Mouse (Mus musculus) stomach, embryonic 16.5 days (tissue): Measurements from ENCODE around the gene Ddit4. TPM values are rescaled to one million over a fixed set of nuclear protein-coding genes. Genes with fewer than 3 reads are reported as not detected.

Experiments
- ATAC-seq: fragments of 200-750 bp; cut with Nextera tagmentation; 2 replicates; pipeline ENCODE4 v1.8.0; 2017; ENCODE audit warnings: moderate number of reproducible peaks, moderate TSS enrichment; ENCODE audit not compliant: insufficient read depth, low FRiP score
- H3K27ac ChIP-seq: fragments of 300-500 bp; sonication (generic); 2 replicates; pipeline ENCODE4 v1.5.1; 2014; ENCODE audit warnings: low read length
- H3K27me3 ChIP-seq: fragments of 300-500 bp; sonication (generic); 2 replicates; pipeline ENCODE4 v1.6.1; 2014; ENCODE audit warnings: low read length, control low read depth, mixed read lengths; ENCODE audit not compliant: control insufficient read depth, insufficient read depth
- H3K36me3 ChIP-seq: fragments of 300-500 bp; sonication (generic); 2 replicates; pipeline ENCODE4 v1.6.1; 2014; ENCODE audit warnings: low read length; ENCODE audit not compliant: control insufficient read depth, insufficient read depth
- H3K4me1 ChIP-seq: fragments of 300-500 bp; sonication (generic); 2 replicates; pipeline ENCODE4 v1.6.1; 2014; ENCODE audit warnings: low read length, control low read depth, mixed read lengths; ENCODE audit not compliant: control insufficient read depth, insufficient read depth
- H3K4me2 ChIP-seq: fragments of 300-500 bp; sonication (generic); 2 replicates; pipeline ENCODE4 v1.6.1; 2014; ENCODE audit warnings: low read depth, low read length, mixed read lengths
- H3K4me3 ChIP-seq: fragments of 300-500 bp; sonication (generic); replicated peaks from 2 replicates; pipeline ENCODE4 v1.5.1; 2014; ENCODE audit warnings: mild to moderate bottlenecking, low read length
- H3K9ac ChIP-seq: fragments of 300-500 bp; sonication (generic); 2 replicates; pipeline ENCODE4 v1.6.1; 2014; ENCODE audit warnings: low read length
- H3K9me3 ChIP-seq: fragments of 300-500 bp; sonication (generic); replicated peaks from 2 replicates; pipeline ENCODE4 v1.6.1; 2016; ENCODE audit warnings: low read length, control low read depth; ENCODE audit not compliant: control insufficient read depth
- WGBS: fragments of 180-500 bp; shearing (Covaris S2); extraction: QIAGEN DNeasy Blood & Tissue Kit; methylation state at CpG from one replicate; pipeline ENCODE4 v1.1.7; 2014; 5-methylcytosine and 5-hydroxymethylcytosine counted together
- polyA plus RNA-seq: library from polyadenylated mRNA; unstranded; fragments of >200 nt; fragmentation: Nextera tagmentation; extraction: Ambion mirVana; gene quantifications from 2 replicates; pipeline ENCODE4 v1.2.1, GENCODE M21; 2015

Gene Ddit4
- polyA plus RNA-seq, 1 experiment from 2014 or later, result 34.8 TPM

- no peaks in the 10 kb centered on the region for H3K9me3 ChIP-seq
- H3K27ac ChIP-seq, result 0 out of 2 replicates have a peak overlapping the region, but pooled peaks have one; percentile 48
- H3K9ac ChIP-seq, result no peak overlapping the region
- H3K4me2 ChIP-seq, result no peak overlapping the region
- H3K36me3 ChIP-seq, result peaks cover 9% of the 10 kb centered on the region; the same call in 1 of the 2 replicates
- no peaks in the 10 kb centered on the region for H3K27me3 ChIP-seq
- 88% methylated on average over 12 of the region's 12 CpGs for WGBS
- H3K4me1 ChIP-seq, result peaks cover 20% of the 10 kb centered on the region
- no peak overlapping the region for H3K4me3 ChIP-seq
- no peak for ATAC-seq
These were observed 30.8 kb upstream of the Ddit4 start for GRCm38 (mm10) chr10:59982379-59982873.

DNA sequence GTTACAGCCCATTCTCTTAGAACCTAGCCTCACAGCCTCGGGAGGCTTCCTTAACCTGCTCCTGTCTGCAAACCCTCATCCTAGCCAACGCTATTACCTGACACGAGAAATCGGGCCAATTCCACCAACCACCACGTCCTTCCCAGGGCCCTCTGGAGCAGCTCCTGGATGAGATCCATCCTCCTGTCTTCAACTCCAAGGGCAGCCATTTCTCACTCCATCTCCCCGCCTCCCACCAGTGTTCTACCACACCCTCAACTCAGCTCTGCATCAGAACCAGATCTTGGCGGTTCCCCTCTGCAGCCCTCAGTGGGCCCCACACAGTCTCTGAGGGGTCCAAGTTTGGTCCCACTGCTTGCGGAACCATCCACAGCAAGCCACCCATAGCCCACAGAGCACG lies 30.2 kb upstream of the Ddit4 start:
- WGBS, result 70% methylated on average over 9 of the region's 9 CpGs
- Histone ChIP-seq H3K27me3 (no peaks in the 10 kb centered on the region), H3K27ac (peak overlapping the region; percentile 48; the same call in 1 of the 2 replicates)

DNA sequence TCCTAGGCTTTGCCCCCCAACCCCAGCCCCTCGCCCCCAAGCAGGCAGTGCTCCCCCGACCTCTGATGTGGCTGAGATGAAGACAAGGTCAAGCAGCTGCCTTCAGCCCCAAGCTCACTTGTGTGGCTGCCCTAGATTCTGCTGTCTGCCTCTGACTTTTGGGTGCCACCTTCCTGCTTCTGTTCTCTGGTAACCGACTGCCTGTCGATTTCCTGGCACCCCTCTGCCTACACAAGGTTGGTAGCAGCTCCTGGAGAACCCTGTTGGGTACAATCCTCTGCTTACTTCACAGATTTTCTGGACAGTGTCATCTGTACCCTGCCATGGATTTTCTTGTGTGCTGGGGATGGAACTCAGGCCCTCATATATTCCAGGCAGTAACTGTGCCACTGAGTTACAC lies 29.7 kb upstream of the Ddit4 start:
- H3K4me2 ChIP-seq, result no peak overlapping the region
- peak overlapping the region; percentile 48 for H3K27ac ChIP-seq
- H3K4me3 ChIP-seq, result no peak overlapping the region
- no peak overlapping the region for H3K9ac ChIP-seq
- no peaks in the 10 kb centered on the region for H3K9me3 ChIP-seq
- H3K4me1 ChIP-seq, result peaks cover 20% of the 10 kb centered on the region
- H3K27me3 ChIP-seq, result no peaks in the 10 kb centered on the region
- WGBS, result 71% methylated on average over 4 of the region's 4 CpGs
- H3K36me3 ChIP-seq, result peaks cover 4% of the 10 kb centered on the region; the same call in 1 of the 2 replicates
- no peak for ATAC-seq

More for the DNA sequence above, 30.2 kb upstream of the Ddit4 start:
- no peak for ATAC-seq
- no peaks in the 10 kb centered on the region for H3K9me3 ChIP-seq
- H3K4me1 ChIP-seq, result peaks cover 20% of the 10 kb centered on the region
- no peak overlapping the region for H3K9ac ChIP-seq
- H3K36me3 ChIP-seq, result peaks cover 4% of the 10 kb centered on the region; the same call in 1 of the 2 replicates
- no peak overlapping the region for H3K4me2 ChIP-seq
- no peak overlapping the region for H3K4me3 ChIP-seq

- Histone ChIP-seq H3K4me3 (no peak overlapping the region), H3K4me1 (peaks cover 20% of the 10 kb centered on the region), H3K36me3 (0 out of 2 replicates have a peak, but pooled peaks cover 1% of the 10 kb centered on the region), H3K9ac (no peak overlapping the region), H3K9me3 (no peaks in the 10 kb centered on the region), H3K27me3 (no peaks in the 10 kb centered on the region), H3K27ac (no peak overlapping the region), H3K4me2 (no peak overlapping the region)
- no peak for ATAC-seq
- WGBS, result 82% methylated on average over 6 of the region's 6 CpGs
These were observed 29.2 kb upstream of the Ddit4 start for GRCm38 (mm10) chr10:59980815-59981244.

GRCm38 (mm10) chr10:59978873-59979743 lies 27.5 kb upstream of the Ddit4 start:
- ATAC-seq, result peak; percentile 81

GRCm38 (mm10) chr10:59978401-59978800 lies 26.8 kb upstream of the Ddit4 start:
- Histone ChIP-seq H3K27ac (peak overlapping the region; percentile 82), H3K4me1 (peaks cover 37% of the 10 kb centered on the region), H3K9ac (peak overlapping the region; percentile 57), H3K36me3 (no peaks in the 10 kb centered on the region), H3K27me3 (no peaks in the 10 kb centered on the region), H3K4me2 (peak overlapping the region; percentile 28; the same call in 1 of the 2 replicates), H3K9me3 (no peaks in the 10 kb centered on the region), H3K4me3 (no peak overlapping the region)
- WGBS, result 47% methylated on average over 2 of the region's 2 CpGs
- no peak for ATAC-seq

More at GRCm38 (mm10) chr10:59978873-59979743, 27.5 kb upstream of the Ddit4 start:
- Histone ChIP-seq H3K4me2 (peak overlapping the region; percentile 28), H3K27me3 (no peaks in the 10 kb centered on the region), H3K4me3 (no peak overlapping the region), H3K9ac (peak overlapping the region; percentile 57), H3K36me3 (no peaks in the 10 kb centered on the region), H3K4me1 (peaks cover 30% of the 10 kb centered on the region), H3K27ac (peak overlapping the region; percentile 82), H3K9me3 (no peaks in the 10 kb centered on the region)
- WGBS, result 22% methylated on average over 11 of the region's 11 CpGs

DNA sequence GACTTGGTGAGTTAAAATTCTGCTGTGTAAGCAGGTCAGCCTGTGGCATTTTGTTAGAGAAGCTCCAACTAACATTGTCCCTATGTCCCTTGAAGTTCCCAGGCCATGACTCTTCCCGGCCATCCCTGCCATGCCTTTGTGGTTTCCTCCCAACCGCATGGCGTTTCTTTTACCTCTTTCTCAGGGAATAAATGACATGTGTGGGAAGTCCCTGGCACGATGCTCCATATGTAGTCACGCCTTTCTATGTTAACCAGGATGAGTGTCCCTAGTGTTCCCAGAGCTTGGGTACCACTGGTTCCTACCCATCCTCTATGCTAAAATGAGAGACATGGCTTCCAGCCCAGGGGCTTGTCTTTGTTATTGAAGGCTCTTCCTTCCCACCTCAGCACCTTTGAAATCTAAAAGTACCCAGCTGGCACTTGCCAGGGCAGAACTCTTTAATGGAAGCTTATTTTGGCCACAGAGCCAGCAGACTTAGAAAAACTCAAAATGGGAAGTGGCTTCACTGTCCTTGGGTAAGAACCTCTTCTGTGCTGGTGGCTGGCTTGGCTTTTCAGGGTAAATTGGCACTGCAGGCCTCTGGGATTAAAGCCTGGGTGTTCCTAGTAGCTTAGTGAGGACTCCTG lies 26.2 kb upstream of the Ddit4 start:
- H3K36me3 ChIP-seq, result no peaks in the 10 kb centered on the region
- H3K9ac ChIP-seq, result peak overlapping the region; percentile 57; the same call in 1 of the 2 replicates
- peaks cover 39% of the 10 kb centered on the region for H3K4me1 ChIP-seq
- H3K27ac ChIP-seq, result peak overlapping the region; percentile 82
- no peak overlapping the region for H3K4me2 ChIP-seq
- ATAC-seq, result no peak
- H3K27me3 ChIP-seq, result no peaks in the 10 kb centered on the region
- H3K9me3 ChIP-seq, result no peaks in the 10 kb centered on the region
- 90% methylated on average over 5 of the region's 5 CpGs for WGBS
- H3K4me3 ChIP-seq, result no peak overlapping the region

- H3K4me2 ChIP-seq, result no peak overlapping the region
- no peaks in the 10 kb centered on the region for H3K9me3 ChIP-seq
- no peak overlapping the region for H3K27ac ChIP-seq
- H3K36me3 ChIP-seq, result no peaks in the 10 kb centered on the region
- no peak overlapping the region for H3K4me3 ChIP-seq
- no peak overlapping the region for H3K9ac ChIP-seq
- peaks cover 39% of the 10 kb centered on the region for H3K4me1 ChIP-seq
- 63% methylated on average over 2 of the region's 4 CpGs for WGBS
- ATAC-seq, result no peak
- no peaks in the 10 kb centered on the region for H3K27me3 ChIP-seq
These were observed 25.5 kb upstream of the Ddit4 start for GRCm38 (mm10) chr10:59977141-59977540.

DNA sequence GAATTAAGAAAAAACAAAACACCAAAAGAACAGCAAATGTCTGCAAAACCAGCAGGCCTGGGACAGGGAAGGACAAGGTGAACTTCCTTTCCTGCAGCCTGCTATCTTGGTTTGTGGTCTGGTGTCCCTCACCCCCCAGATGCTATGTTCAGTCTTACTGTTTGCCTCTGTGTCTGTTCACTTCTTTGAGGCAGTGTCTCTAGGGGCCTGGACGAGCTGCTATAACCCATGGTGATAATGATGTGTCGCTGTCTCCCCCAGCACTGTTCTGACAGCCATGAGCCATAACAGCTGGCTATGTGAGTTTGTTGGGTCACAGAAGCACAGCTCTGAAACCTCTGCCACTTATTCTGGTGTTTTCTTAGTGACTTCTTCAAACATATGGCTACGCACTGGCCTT lies 23.2 kb upstream of the Ddit4 start:
- Histone ChIP-seq H3K9ac (peak overlapping the region; percentile 38; the same call in 1 of the 2 replicates), H3K4me1 (peaks cover 49% of the 10 kb centered on the region), H3K4me3 (no peak overlapping the region), H3K9me3 (no peaks in the 10 kb centered on the region), H3K36me3 (no peaks in the 10 kb centered on the region), H3K4me2 (no peak overlapping the region), H3K27me3 (no peaks in the 10 kb centered on the region), H3K27ac (peak overlapping the region; percentile 79)
- 46% methylated on average over 3 of the region's 3 CpGs for WGBS
- ATAC-seq, result no peak
